Mouse (Mus musculus): ENCODE data around the gene Mark2. TPM values are rescaled to one million over a fixed set of nuclear protein-coding genes. Genes with fewer than 3 reads are reported as not detected.

The Mark2 gene
- polyA plus RNA-seq (2014; fragmentation: Illumina TruSeq; extraction: RNeasy Lipid Tissue Mini Kit (QIAGEN cat#74804); ENCODE audit: low read depth, low replicate concordance) = 46.7 TPM

DNA sequence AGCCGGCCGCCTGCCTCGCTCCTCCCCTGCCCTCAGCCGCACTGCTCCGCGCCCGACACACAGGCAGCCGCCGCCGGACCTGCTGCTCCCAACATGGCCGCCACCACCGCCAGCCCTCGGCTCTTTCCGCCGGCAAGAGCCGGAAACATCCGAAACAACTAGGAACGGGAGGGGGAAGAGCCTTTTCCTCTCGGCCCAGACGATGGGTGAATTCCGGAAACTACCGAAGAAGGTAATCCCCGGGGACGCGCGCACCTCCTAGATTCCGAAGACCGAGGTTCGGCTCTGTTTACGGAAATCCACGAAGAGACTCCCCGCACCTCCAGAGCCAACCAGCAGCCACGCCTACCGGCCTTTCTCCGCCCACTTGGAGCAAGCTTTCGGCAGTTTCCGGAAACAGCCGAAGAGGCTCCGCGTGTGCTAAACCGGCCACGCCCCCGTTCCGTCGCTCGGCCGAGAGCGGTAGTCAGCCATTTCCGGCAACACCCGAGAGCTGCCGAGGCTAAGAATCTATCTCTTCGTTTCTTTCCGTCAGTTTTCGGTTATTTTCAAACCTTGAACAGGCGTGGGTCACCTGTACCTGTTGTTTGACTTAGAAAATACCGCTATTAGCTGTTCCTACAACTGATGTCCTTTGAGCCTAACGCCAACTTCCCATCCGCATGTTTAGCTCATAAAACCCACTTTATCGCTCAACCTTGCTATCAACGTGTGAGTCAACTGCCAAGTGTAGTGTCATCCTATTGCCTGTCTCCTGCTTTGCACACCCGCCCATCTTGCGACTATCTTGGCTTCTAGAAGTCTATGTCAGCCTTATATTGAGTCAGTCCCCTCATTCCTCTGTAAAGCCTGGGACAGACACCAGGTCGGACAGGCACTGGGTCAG, at the start of gene Mark2:
TSS of gene Mark2 (minus strand) at position 349 of the 886 bp plus-strand sequence.

GRCm38 (mm10) chr19:7382903-7383865, 41.5 kb upstream of the Mark2 start, which contains the start of gene Spindoc:
Gene Spindoc (minus strand): TSS chr19:7382994.

GRCm38 (mm10) chr19:7267091-7267741, 74.4 kb downstream of the Mark2 start, which contains the start of gene Rcor2:
Gene Rcor2 (plus strand): TSS chr19:7267325.

GRCm38 (mm10) chr19:7240782-7241690, 100.6 kb downstream of the Mark2 start, which contains the start of gene Naa40:
Gene Naa40 (minus strand): TSS chr19:7241183.

Other genes starting within 250 kb of the Mark2 start
- 1.2 TPM for gene Flrt1, start 236.1 kb downstream of the Mark2 start, polyA plus RNA-seq (2014; fragmentation: Illumina TruSeq; extraction: RNeasy Lipid Tissue Mini Kit (QIAGEN cat#74804); ENCODE audit: low read depth, low replicate concordance)
- gene Otub1, start 135.5 kb downstream of the Mark2 start, polyA plus RNA-seq (2014; fragmentation: Illumina TruSeq; extraction: RNeasy Lipid Tissue Mini Kit (QIAGEN cat#74804); ENCODE audit: low read depth, low replicate concordance) = 22.5 TPM
- 12.7 TPM for gene Cox8a, start 124.2 kb downstream of the Mark2 start, polyA plus RNA-seq (2014; fragmentation: Illumina TruSeq; extraction: RNeasy Lipid Tissue Mini Kit (QIAGEN cat#74804); ENCODE audit: low read depth, low replicate concordance)
- gene Naa40, start 100.7 kb downstream of the Mark2 start, polyA plus RNA-seq (2014; fragmentation: Illumina TruSeq; extraction: RNeasy Lipid Tissue Mini Kit (QIAGEN cat#74804); ENCODE audit: low read depth, low replicate concordance) = 25.5 TPM
- gene Rcor2, start 74.5 kb downstream of the Mark2 start, polyA plus RNA-seq (2014; fragmentation: Illumina TruSeq; extraction: RNeasy Lipid Tissue Mini Kit (QIAGEN cat#74804); ENCODE audit: low read depth, low replicate concordance) = 0.29 TPM
- 3.2 TPM for gene Spindoc, start 41.1 kb upstream of the Mark2 start, polyA plus RNA-seq (2014; fragmentation: Illumina TruSeq; extraction: RNeasy Lipid Tissue Mini Kit (QIAGEN cat#74804); ENCODE audit: low read depth, low replicate concordance)
- 0.95 TPM for gene 2700081O15Rik, start 75.8 kb upstream of the Mark2 start, polyA plus RNA-seq (2014; fragmentation: Illumina TruSeq; extraction: RNeasy Lipid Tissue Mini Kit (QIAGEN cat#74804); ENCODE audit: low read depth, low replicate concordance)
- gene Rtn3, start 141.4 kb upstream of the Mark2 start, polyA plus RNA-seq (2014; fragmentation: Illumina TruSeq; extraction: RNeasy Lipid Tissue Mini Kit (QIAGEN cat#74804); ENCODE audit: low read depth, low replicate concordance) = 277 TPM
- 415 TPM for gene Atl3, start 152.2 kb upstream of the Mark2 start, polyA plus RNA-seq (2014; fragmentation: Illumina TruSeq; extraction: RNeasy Lipid Tissue Mini Kit (QIAGEN cat#74804); ENCODE audit: low read depth, low replicate concordance)
- gene Pla2g16, start 215.6 kb upstream of the Mark2 start, polyA plus RNA-seq (2014; fragmentation: Illumina TruSeq; extraction: RNeasy Lipid Tissue Mini Kit (QIAGEN cat#74804); ENCODE audit: low read depth, low replicate concordance) = 1.7 TPM